Mouse (Mus musculus): ENCODE results near the gene Meis1.
A peak's percentile ranks its signal among the peaks of the same experiment; 100 is the strongest.

Meis1 gene

DNA sequence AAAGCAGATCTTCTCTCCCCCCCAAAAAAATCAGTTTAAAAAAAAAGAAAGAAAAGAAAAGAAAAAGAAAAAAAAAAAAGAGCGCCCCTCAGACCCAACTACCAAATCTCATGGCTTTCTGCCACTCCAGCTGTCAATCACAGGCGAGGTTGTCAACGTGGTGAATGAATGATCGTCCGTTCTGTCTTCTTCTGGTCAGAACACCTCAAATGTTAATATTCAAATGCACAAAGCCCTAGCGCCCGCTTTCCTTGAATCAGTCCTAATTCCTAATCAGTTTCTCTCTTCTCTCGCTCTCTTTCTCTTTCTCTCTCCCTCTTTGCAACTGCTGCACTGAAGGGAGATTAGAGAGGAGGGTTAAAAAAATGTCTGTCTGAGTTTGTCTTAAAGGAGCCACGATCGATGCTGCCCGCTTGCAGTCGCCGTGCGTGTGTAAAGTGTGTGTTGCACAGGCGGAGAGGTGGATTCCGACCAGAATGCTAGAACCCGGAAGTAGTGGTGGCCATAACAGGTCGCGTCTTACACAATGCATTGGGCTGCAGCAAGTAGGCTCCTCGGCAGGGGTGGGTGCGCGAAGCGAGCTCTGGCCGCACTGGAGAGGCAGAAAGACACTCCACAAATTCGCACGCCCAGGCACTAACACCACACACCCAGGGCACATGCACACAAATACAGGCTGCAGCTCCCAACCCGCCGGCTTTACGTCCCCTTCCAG is at the start of gene Meis1:
TSS of gene Meis1 (minus strand) at position 497 of the 715 bp plus-strand sequence.
- peak; percentile 94 to 95 for DNase-seq

GRCm38 (mm10) chr11:19067334-19067733 is 48.5 kb upstream of the Meis1 start:
- no peak for DNase-seq

GRCm38 (mm10) chr11:19049276-19049675 is 30.5 kb upstream of the Meis1 start:
- DNase-seq: no peak

DNA sequence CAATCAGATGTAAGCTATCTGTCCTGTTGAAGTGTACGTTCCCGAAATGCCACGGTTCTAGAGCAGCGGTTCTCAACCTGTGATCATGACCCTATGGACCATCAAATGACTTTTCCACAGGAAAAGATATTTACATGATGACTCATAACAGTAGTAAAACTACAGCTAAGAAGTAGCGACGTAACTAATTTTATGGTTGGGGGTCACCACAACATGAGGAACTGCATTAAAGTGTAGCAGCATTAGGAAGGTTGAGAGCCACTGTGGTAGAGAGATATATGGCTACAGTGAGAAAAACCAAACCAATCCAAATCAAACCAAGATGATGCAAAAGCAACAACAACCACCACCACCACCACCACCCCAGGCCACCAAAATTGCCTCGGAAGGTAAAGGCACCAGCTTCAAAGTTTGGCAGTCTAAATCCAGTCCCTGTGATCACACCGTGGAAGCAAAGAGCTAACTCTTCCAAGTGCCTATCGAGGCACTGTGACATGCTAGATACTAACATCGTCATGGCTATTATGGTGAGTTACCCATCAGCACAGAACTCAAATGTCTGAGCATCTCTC is 17.9 kb upstream of the Meis1 start:
- DNase-seq: no peak

DNA sequence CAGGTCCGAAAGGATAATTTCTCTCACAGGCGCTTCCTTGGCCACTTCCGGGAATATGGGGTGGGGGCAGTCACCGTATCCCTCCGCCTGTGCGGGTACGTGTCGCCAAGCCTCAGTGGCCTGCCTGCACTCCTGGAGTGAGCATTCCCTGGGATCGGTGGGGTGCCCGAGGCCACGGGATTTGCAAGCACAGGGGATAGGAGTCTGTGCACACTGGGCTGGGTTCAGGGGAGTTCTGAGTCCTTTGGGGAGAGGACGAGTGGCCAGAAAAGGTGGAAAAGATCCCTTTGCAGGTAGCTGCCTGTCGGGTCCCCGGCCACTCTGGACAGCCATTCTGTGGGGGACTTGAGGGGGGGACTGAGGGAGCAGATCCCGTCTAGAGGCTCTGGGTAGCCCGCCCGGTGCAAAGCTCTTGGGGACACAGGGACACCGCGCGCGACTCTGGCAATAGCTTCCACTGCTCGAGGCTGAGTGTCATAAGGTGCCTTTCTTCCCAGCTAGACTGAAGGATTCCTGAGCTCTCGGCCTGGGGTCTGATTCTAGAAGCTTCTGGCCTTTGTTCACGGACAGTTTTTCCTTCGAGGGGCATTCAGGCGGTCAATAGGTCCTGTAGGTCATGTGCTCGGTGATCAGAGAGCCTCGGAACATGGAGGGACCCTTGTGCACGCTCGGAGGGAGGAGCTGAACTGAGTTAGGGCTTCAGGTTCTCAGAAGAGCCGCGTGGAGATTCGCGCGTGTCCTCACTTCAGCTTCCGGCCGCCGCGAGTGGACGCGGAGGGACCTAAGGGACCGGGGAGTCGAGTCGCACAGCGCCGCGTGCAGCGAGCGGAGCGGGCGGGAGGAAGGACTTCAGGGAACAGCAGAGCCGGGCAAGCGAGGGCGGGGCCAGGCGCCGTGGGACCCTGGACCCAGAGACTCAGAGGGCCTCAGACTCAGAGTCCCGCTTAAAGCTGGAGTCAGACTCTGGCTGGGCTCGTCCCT is 8.1 kb upstream of the Meis1 start:
- peak; percentile 71 to 80 for DNase-seq

DNA sequence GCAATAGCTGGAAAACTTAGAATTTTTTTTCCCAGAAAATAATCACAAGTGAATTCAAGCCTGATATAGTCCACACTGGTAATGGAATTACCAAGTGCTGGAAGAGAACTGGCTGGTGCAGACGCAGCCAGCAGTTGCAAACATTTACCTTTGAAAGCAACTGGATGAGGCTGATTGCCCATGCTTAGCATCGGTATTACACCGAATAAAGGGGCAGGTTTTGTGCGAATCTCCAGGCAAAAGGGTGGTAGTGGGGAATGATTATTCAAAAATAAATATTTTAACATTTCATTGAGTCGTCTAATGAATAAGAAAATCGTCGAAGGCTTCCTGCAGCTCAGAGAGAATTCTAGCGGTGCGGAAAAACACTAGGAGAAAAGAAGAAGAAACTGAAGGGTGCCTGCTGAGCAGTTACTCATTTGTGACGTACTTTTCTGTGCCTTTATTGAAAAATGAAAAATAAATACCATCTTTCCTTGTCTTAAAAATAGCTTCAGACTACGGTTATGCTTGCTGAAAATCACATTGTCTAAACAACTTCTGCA is 7.3 kb upstream of the Meis1 start:
- DNase-seq: no peak

DNA sequence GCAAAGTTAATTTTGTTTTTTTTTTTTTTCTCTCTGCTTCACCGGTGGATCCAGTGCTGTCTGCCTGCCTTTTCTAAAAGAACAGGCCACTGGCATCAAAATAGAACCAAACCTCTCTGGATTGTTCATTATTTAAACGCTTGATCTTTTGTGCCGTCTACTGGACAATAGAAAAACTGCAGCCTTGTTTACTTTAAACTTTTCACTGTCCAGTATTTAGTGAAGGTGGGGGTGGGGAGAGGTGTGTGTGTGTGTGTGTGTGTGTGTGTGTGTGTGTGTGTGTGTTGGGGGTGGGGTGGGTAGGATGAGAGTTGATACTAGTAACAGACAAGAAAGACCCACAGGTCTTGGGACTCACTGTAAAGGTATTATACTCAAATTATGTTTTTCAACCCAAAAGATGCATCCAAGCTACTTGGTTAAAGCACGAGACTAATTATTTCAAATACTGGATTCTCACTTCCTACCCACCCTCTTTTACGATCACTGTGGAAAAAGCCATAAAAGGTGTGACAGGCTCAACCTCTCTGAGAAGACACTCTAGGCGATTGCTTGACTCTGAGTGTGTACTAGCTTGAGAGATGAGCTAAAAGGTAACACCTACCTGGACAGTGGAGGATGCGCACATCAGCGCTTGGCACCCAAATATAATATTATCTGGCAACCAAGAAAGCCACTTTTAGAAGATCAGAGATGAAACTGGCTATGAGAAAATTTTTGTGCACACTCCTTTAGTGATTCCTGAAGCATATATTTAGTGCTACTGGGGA is 5.9 kb upstream of the Meis1 start:
- DNase-seq: peak in 1 of 2 experiments; percentile 62

GRCm38 (mm10) chr11:19023356-19023755 is 4.6 kb upstream of the Meis1 start:
- no peak for DNase-seq

- no peak for DNase-seq
These were observed 3.8 kb upstream of the Meis1 start for GRCm38 (mm10) chr11:19022576-19022975.

DNA sequence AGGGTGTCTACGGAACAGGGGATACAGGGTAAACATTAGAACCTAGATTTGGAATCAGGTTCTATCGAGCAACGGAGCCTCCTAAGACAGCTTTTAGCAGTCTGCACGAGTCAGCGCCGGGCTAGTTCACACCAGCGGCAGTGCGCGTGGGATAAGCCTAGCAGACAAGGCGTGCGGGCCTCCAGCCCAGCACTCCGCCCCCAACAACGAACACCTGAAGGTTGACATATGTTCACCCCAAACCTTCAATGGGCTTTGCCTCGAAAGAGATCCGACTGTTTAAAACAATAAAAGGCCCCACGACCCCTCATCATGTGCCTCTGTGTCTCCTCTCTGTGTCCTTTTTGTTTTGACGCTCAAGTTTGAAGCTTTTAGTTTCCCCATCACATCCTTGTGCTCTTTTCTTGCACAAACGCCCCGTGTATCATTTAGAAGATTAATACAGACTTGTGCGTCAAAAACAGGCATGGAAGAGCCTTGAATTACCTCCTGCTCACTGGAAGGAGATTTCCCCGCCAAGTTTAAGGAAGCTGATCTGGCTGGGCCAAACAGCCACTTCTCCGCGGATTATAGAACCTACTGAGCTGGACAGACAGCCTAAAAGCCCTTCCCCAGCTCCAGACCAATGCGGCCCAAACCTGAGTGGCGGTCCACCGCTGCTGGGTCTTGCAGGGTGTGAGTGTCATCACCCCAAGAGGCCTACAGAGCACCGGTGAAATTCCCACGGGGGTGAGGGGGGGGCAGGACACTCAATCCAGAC is 2.3 kb upstream of the Meis1 start:
- DNase-seq: peak; percentile 71

- DNase-seq: peak; percentile 95
These were observed 1.6 kb upstream of the Meis1 start for GRCm38 (mm10) chr11:19020371-19020824.

GRCm38 (mm10) chr11:19019204-19020171 is 703 bp upstream of the Meis1 start:
- DNase-seq: peak; percentile 76 to 79

- no peak for DNase-seq
These were observed 919 bp downstream of the Meis1 start for GRCm38 (mm10) chr11:19017719-19018413.

GRCm38 (mm10) chr11:19017262-19017661 is 1.5 kb downstream of the Meis1 start:
- DNase-seq: no peak

DNA sequence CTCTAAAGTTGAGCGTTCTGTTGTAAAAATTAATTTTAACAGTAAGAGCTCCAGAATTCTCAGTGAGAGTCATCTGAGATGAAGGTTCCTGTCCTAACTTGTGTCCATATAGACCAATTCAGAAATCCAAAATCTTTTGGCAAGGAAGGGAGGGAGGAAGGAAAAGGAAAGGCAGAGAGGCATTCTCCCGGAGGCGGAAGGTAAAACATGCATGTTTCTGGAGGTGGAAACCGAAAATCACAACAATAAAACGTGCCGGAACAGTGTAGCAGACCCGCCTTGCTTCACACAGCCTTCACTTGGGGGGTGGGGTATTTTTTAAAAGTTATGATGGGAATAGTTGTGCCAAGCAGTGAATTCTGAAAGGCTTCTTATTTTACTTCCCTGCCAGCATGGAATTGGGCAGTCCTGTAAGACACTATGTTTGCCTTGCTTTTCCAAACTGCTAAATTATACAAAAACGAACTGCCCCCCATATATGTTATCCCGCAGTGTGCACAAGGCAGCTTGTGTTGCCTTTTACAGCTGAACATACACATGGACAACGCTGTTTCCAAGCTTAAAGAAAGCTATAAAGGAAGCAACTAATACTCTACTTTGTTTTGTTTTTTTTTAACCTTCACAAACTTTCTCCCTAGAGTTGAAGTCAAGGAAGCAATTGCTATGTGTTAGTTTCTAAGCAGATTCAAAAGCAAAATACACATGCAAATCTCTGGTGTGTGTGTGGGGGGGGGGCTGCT is 2.1 kb downstream of the Meis1 start:
- DNase-seq: peak in 1 of 2 experiments; percentile 44

DNA sequence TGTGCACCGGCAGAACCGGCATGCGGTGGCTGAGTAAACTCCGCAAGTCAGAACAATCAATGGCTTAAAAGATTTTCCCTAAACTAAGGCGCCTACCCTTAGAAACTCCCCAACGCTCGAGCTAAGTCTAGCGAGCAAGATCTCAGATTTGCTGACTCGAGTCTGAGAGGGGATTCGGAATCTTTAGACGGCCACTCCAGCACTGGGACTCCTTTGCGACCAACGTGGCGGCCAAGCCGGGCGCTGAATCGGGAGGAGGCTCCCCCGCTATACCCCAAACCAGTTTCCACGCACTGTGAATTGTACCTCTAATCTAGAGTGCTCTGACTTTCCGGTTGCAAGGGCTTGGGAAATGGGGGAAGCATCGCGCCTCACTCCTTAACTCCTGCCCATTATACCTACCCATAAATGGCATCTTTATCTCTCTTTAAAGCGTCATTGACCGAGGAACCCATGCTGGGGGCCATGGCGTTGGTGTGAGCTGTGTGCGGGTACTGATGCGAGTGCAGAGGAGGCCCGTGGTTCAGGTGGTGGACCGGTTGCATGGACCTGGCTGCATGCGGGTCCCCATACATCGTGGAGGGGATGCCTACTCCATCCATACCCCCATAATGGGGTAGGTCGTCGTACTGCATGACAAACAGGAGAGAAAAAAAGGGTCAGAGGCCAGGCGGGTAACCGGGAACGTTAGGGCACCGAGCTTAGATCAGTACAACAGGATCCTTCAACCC is 2.9 kb downstream of the Meis1 start:
- peak; percentile 61 to 76 for DNase-seq

- DNase-seq: peak in 1 of 2 experiments; percentile 43
These were observed 3.4 kb downstream of the Meis1 start for GRCm38 (mm10) chr11:19015381-19015730.

All from cerebellum, postnatal 25 days (tissue).